Mouse (Mus musculus): Measurements from ENCODE around the gene Tomm40. TPM values are rescaled to one million over a fixed set of nuclear protein-coding genes. Genes with fewer than 3 reads are reported as not detected.
"Not testable (repeated sequence)": the region's sequence is repeated elsewhere in the genome, so short reads cannot be mapped to it uniquely, and the experiment has no call there.

The Tomm40 gene
- total and polyA plus RNA-seq, 2 experiments from 2014 or later, result 133 to 161 TPM

GRCm38 (mm10) chr7:19690845-19691244 lies 24.4 kb downstream of the Tomm40 start:
- H3K27me3 ChIP-seq (ENCODE audit: insufficient read depth, low read length), result no peaks in the 10 kb centered on the region
- no peak for TF ChIP-seq CTCF (IDR thresholded peaks at IDR 0.05)
- H3K9ac ChIP-seq (replicated peaks; ENCODE audit: low read length, poor library complexity, severe bottlenecking), result no peak overlapping the region
- WGBS, result 94% methylated on average over 4 of the region's 4 CpGs
- DNase-seq (ENCODE audit: low spot score), result no peak
- no peak overlapping the region for H3K4me2 ChIP-seq (ENCODE audit: low read depth, low read length, poor library complexity, severe bottlenecking)
- H3K27ac ChIP-seq (ENCODE audit: low read depth, low read length), result no peak overlapping the region
- H3K4me3 ChIP-seq (ENCODE audit: low read depth, low read length), result no peak overlapping the region
- ATAC-seq (ENCODE audit: low FRiP score), result no peak
- no peaks in the 10 kb centered on the region for H3K36me3 ChIP-seq (ENCODE audit: insufficient read depth, low read length)
- H3K4me1 ChIP-seq (ENCODE audit: insufficient read depth, low read length), result no peaks in the 10 kb centered on the region
- no peaks in the 10 kb centered on the region for H3K9me3 ChIP-seq (ENCODE audit: low read length)

- no peak overlapping the region for H3K4me2 ChIP-seq (ENCODE audit: low read depth, low read length, poor library complexity, severe bottlenecking)
- no peaks in the 10 kb centered on the region for H3K27me3 ChIP-seq (ENCODE audit: insufficient read depth, low read length)
- no peaks in the 10 kb centered on the region for H3K4me1 ChIP-seq (ENCODE audit: insufficient read depth, low read length)
- H3K9me3 ChIP-seq (ENCODE audit: low read length), result no peaks in the 10 kb centered on the region
- no peak for TF ChIP-seq CTCF (IDR thresholded peaks at IDR 0.05)
- 97% methylated on average over 2 of the region's 2 CpGs for WGBS
- H3K27ac ChIP-seq (ENCODE audit: low read depth, low read length), result no peak overlapping the region
- H3K36me3 ChIP-seq (ENCODE audit: insufficient read depth, low read length), result no peaks in the 10 kb centered on the region
- DNase-seq (ENCODE audit: low spot score) (no peak), ATAC-seq (ENCODE audit: low FRiP score) (no peak)
- H3K4me3 ChIP-seq (ENCODE audit: low read depth, low read length), result no peak overlapping the region
- no peak overlapping the region for H3K9ac ChIP-seq (replicated peaks; ENCODE audit: low read length, poor library complexity, severe bottlenecking)
Measured at GRCm38 (mm10) chr7:19688611-19689010, 26.6 kb downstream of the Tomm40 start.

- no peaks in the 10 kb centered on the region for H3K36me3 ChIP-seq (ENCODE audit: insufficient read depth, low read length)
- no peaks in the 10 kb centered on the region for H3K27me3 ChIP-seq (ENCODE audit: insufficient read depth, low read length)
- no peaks in the 10 kb centered on the region for H3K9me3 ChIP-seq (ENCODE audit: low read length)
- H3K4me2 ChIP-seq (ENCODE audit: low read depth, low read length, poor library complexity, severe bottlenecking), result no peak overlapping the region
- H3K4me3 ChIP-seq (ENCODE audit: low read depth, low read length), result no peak overlapping the region
- no peak for DNase-seq (ENCODE audit: low spot score)
- no peak overlapping the region for H3K27ac ChIP-seq (ENCODE audit: low read depth, low read length)
- WGBS, result 87% methylated on average over 10 of the region's 10 CpGs
- ATAC-seq (ENCODE audit: low FRiP score), result no peak
- no peak overlapping the region for H3K9ac ChIP-seq (replicated peaks; ENCODE audit: low read length, poor library complexity, severe bottlenecking)
- H3K4me1 ChIP-seq (ENCODE audit: insufficient read depth, low read length), result no peaks in the 10 kb centered on the region
- no peak for TF ChIP-seq CTCF (IDR thresholded peaks at IDR 0.05)
Measured at GRCm38 (mm10) chr7:19688101-19688500, 27.1 kb downstream of the Tomm40 start.

GRCm38 (mm10) chr7:19686927-19687583 lies 28.2 kb downstream of the Tomm40 start:
- ATAC-seq (ENCODE audit: low FRiP score); H3K4me1 ChIP-seq (ENCODE audit: insufficient read depth, low read length); H3K4me3 ChIP-seq (ENCODE audit: low read depth, low read length); H3K27ac ChIP-seq (ENCODE audit: low read depth, low read length); H3K36me3 ChIP-seq (ENCODE audit: insufficient read depth, low read length); DNase-seq (ENCODE audit: low spot score); H3K9me3 ChIP-seq (ENCODE audit: low read length); H3K9ac ChIP-seq (replicated peaks; ENCODE audit: low read length, poor library complexity, severe bottlenecking); H3K4me2 ChIP-seq (ENCODE audit: low read depth, low read length, poor library complexity, severe bottlenecking); H3K27me3 ChIP-seq (ENCODE audit: insufficient read depth, low read length): not testable (repeated sequence)
- WGBS, result 71% methylated on average over 8 of the region's 8 CpGs

GRCm38 (mm10) chr7:19686521-19686920 lies 28.7 kb downstream of the Tomm40 start:
- 88% methylated on average over 6 of the region's 6 CpGs for WGBS
- DNase-seq (ENCODE audit: low spot score) (no peak), ATAC-seq (ENCODE audit: low FRiP score) (no peak)
- no peak for TF ChIP-seq CTCF (IDR thresholded peaks at IDR 0.05)
- H3K4me1 ChIP-seq (ENCODE audit: insufficient read depth, low read length), result no peaks in the 10 kb centered on the region
- no peak overlapping the region for H3K4me2 ChIP-seq (ENCODE audit: low read depth, low read length, poor library complexity, severe bottlenecking)
- H3K9me3 ChIP-seq (ENCODE audit: low read length), result no peaks in the 10 kb centered on the region
- no peak overlapping the region for H3K9ac ChIP-seq (replicated peaks; ENCODE audit: low read length, poor library complexity, severe bottlenecking)
- no peaks in the 10 kb centered on the region for H3K36me3 ChIP-seq (ENCODE audit: insufficient read depth, low read length)
- H3K4me3 ChIP-seq (ENCODE audit: low read depth, low read length), result no peak overlapping the region
- no peaks in the 10 kb centered on the region for H3K27me3 ChIP-seq (ENCODE audit: insufficient read depth, low read length)
- H3K27ac ChIP-seq (ENCODE audit: low read depth, low read length), result no peak overlapping the region

- H3K36me3 ChIP-seq (ENCODE audit: insufficient read depth, low read length), result no peaks in the 10 kb centered on the region
- 61% methylated on average over 4 of the region's 4 CpGs for WGBS
- no peak overlapping the region for H3K27ac ChIP-seq (ENCODE audit: low read depth, low read length)
- H3K4me3 ChIP-seq (ENCODE audit: low read depth, low read length), result no peak overlapping the region
- TF ChIP-seq CTCF (IDR thresholded peaks at IDR 0.05), result no peak
- no peak overlapping the region for H3K9ac ChIP-seq (replicated peaks; ENCODE audit: low read length, poor library complexity, severe bottlenecking)
- no peaks in the 10 kb centered on the region for H3K27me3 ChIP-seq (ENCODE audit: insufficient read depth, low read length)
- no peaks in the 10 kb centered on the region for H3K9me3 ChIP-seq (ENCODE audit: low read length)
- no peak for ATAC-seq (ENCODE audit: low FRiP score)
- no peaks in the 10 kb centered on the region for H3K4me1 ChIP-seq (ENCODE audit: insufficient read depth, low read length)
- no peak for DNase-seq (ENCODE audit: low spot score)
- no peak overlapping the region for H3K4me2 ChIP-seq (ENCODE audit: low read depth, low read length, poor library complexity, severe bottlenecking)
Measured at GRCm38 (mm10) chr7:19685374-19685773, 29.9 kb downstream of the Tomm40 start.
